Mouse (Mus musculus): ENCODE measurements at regions not wholly inside any gene's neighbourhood (a gene's known extent, or its start where the extent isn't known, plus 50 kb on each side); places are given as distances from the start of the nearest gene placed in this dataset.
"Not testable (repeated sequence)": the region's sequence is repeated elsewhere in the genome, so short reads cannot be mapped to it uniquely, and the experiment has no call there.

DNA sequence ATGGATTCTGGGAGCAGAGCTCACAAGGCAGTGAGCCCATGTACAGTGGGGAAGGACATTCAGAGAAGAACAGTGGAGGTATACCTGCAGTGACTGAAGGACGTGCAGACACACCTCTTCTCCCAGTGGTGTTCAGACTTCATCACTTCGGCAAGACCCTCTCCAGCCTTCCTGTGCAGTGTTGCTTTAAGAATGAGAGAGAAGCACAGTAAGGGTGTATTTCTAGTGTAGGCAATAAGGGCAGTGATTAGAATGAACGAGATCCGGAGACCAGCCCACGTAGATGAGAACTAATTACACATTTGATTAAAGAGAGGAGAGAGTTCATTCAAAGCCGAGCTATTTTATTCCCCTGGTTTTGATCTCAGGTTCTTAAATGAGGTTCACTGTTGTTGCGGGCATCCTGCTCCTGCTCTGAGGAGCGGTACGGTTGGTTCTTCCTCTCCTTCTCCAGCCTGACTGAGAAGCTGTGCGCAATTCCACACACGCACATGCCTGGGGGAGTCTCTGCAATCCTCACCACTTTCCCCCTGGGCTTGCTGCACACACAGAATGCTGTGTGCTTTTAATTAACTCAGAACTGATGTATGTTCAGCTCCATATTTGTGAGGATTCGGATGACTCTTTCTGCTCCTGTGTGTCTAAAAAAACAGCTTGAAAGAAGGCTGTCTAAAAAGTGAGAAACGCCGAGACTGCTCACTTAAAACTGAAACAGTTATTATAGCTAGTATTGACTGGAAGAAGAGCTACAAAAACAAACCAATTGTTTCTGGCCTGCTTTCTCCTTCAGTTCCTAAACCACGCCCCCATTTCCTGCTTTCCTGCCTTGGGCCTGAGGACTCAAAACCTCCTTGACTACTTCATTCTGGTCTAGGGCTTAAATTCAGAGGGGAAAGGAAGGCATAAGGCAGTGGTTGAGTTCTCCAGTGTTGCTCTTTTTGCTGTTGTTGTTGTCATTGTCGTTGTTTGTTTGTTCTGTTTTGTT is 114.2 kb upstream of the Fhl2 start:
- Histone ChIP-seq H3K36me3 (ENCODE audit: control insufficient read depth, insufficient read depth, low read length) (no peaks in the 10 kb centered on the region), H3K27ac (ENCODE audit: control insufficient read depth, insufficient read depth, low read depth, low read length) (no peak overlapping the region), H3K4me1 (ENCODE audit: control insufficient read depth, insufficient read depth, low read length) (no peaks in the 10 kb centered on the region), H3K4me3 (ENCODE audit: control insufficient read depth, low read depth, low read length) (no peak overlapping the region), H3K27me3 (ENCODE audit: control insufficient read depth, insufficient read depth, low read length) (no peaks in the 10 kb centered on the region)
- TF ChIP-seq POLR2A (IDR thresholded peaks at IDR 0.05; ENCODE audit: control insufficient read depth, low read depth, low read length) (no peak), CTCF (IDR thresholded peaks at IDR 0.05; ENCODE audit: control insufficient read depth, insufficient read depth, insufficient replicate concordance, low read depth, low read length) (no peak)

DNA sequence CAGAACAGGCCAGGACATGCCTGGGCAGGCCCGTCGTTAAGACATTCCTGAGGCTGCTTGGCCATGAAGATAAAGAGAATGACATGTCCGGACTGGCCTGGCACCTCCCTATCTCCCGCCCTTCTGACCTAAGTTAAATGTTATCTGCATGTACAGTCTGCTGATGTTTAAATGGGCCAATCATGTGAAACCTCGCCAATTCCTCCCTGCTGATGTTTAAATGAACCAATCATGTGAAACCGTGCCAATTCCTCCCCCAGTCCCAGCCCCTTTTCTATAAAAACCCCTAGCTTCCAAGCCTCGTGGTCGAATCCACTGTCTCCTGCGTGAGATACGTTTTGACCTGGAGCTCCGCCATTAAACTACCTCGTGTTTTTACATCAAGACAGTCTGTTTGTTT is 119.5 kb upstream of the Fhl2 start:
- H3K4me1 ChIP-seq (ENCODE audit: control insufficient read depth, insufficient read depth, low read length); H3K27ac ChIP-seq (ENCODE audit: control insufficient read depth, insufficient read depth, low read depth, low read length); H3K27me3 ChIP-seq (ENCODE audit: control insufficient read depth, insufficient read depth, low read length); H3K36me3 ChIP-seq (ENCODE audit: control insufficient read depth, insufficient read depth, low read length); H3K4me3 ChIP-seq (ENCODE audit: control insufficient read depth, low read depth, low read length): not testable (repeated sequence)

DNA sequence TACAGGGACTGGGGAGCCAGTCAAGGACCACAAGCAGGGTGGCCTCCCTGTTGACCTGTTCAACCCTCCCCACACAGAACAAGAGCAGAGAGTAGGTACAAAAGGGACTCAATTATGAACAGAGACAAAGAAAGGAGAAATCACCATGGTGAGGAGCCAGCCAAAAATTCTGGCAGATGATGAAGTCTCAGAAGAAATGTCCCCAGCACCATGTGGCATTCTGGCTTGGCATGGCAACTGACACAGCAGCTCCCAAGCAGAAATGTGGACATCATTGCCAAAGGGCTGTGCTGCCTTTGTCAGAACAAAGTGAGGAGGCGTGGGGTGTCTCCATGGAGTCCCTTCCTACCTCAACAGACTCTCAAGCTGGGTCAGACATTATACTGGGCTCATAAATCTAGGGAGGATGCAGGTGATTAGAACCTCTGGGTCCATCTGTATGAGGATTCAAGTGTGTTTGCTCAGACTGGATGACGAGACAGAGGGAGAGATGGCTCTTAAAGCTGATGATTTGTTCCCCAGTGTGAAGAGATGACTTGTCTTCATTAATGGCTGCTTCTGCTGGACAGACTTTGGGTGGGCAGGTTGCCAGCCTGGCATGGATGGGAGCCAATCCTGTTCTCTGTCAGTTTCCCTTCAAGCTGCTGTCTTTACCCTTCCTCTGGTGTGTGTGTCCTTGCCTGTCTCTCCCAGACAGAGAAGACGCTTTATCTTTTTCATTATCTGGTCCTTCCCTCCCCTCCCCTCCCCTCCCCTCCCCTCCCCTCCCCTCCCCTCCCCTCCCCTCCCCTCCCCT is 120.5 kb upstream of the Fhl2 start:
- no peaks in the 10 kb centered on the region for H3K4me1 ChIP-seq (ENCODE audit: control insufficient read depth, insufficient read depth, low read length)
- TF ChIP-seq CTCF (IDR thresholded peaks at IDR 0.05; ENCODE audit: control insufficient read depth, insufficient read depth, insufficient replicate concordance, low read depth, low read length) (no peak), POLR2A (IDR thresholded peaks at IDR 0.05; ENCODE audit: control insufficient read depth, low read depth, low read length) (no peak)
- no peak overlapping the region for H3K27ac ChIP-seq (ENCODE audit: control insufficient read depth, insufficient read depth, low read depth, low read length)
- H3K36me3 ChIP-seq (ENCODE audit: control insufficient read depth, insufficient read depth, low read length): no peaks in the 10 kb centered on the region
- H3K4me3 ChIP-seq (ENCODE audit: control insufficient read depth, low read depth, low read length): no peak overlapping the region
- H3K27me3 ChIP-seq (ENCODE audit: control insufficient read depth, insufficient read depth, low read length): no peaks in the 10 kb centered on the region

DNA sequence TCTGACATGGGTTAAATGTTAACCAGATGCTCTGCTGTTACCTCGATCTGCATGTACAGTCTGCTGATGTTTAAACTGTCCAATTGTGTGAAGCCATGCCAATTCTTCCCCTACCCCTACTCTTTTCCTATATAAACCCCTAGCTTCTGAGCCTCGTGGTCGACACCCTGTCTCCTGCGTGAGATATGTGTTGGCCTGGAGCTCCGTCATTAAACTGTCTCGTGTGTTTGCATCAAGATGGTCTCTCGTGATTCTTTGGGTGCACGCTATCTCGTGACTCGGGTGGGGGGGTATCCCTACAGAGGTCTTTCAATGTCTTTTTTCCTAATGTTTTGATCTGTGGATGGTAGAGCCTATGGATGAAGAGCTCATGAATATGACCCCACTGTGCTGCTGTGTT is 110.9 kb upstream of the Nck2 start:
- not testable (repeated sequence) for H3K36me3 ChIP-seq (ENCODE audit: control insufficient read depth, insufficient read depth, low read length); H3K4me3 ChIP-seq (ENCODE audit: control insufficient read depth, low read depth, low read length); H3K27ac ChIP-seq (ENCODE audit: control insufficient read depth, insufficient read depth, low read depth, low read length); H3K4me1 ChIP-seq (ENCODE audit: control insufficient read depth, insufficient read depth, low read length); H3K27me3 ChIP-seq (ENCODE audit: control insufficient read depth, insufficient read depth, low read length)

DNA sequence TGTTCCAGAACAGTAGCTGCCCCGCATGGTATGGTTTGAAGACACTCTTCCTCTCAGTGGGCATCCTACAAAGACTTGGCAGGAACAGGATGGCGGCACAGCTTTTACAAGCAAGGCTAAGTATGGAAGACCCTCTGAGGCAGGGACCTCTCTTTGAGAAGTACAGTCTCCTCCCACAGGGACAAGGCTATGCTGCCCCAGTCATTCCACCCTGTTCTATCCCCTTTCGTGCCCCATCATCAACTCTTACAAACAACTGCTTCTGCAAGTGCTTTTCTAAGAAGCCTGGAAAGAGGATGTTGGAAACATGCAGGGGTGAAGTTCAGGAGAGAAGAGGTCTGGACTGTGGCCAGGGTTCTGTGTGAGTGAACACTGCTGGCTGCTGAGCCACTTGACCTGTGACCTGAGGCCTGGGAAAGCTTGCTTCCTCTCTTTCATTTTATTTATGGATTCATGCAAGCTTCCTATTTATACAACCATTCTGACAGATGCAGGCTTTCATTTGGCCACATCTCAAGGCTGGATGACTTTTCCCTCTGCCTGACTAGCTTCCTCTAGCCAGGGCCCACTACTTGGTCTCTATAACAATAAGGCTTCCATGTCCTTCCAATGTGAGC is 107.1 kb upstream of the Nck2 start:
- Histone ChIP-seq H3K4me1 (ENCODE audit: control insufficient read depth, insufficient read depth, low read length) (no peaks in the 10 kb centered on the region), H3K4me3 (ENCODE audit: control insufficient read depth, low read depth, low read length) (no peak overlapping the region), H3K36me3 (ENCODE audit: control insufficient read depth, insufficient read depth, low read length) (no peaks in the 10 kb centered on the region), H3K27me3 (ENCODE audit: control insufficient read depth, insufficient read depth, low read length) (no peaks in the 10 kb centered on the region), H3K27ac (ENCODE audit: control insufficient read depth, insufficient read depth, low read depth, low read length) (no peak overlapping the region)
- TF ChIP-seq CTCF (IDR thresholded peaks at IDR 0.05; ENCODE audit: control insufficient read depth, insufficient read depth, insufficient replicate concordance, low read depth, low read length): no peak
- no peak for TF ChIP-seq POLR2A (IDR thresholded peaks at IDR 0.05; ENCODE audit: control insufficient read depth, low read depth, low read length)

DNA sequence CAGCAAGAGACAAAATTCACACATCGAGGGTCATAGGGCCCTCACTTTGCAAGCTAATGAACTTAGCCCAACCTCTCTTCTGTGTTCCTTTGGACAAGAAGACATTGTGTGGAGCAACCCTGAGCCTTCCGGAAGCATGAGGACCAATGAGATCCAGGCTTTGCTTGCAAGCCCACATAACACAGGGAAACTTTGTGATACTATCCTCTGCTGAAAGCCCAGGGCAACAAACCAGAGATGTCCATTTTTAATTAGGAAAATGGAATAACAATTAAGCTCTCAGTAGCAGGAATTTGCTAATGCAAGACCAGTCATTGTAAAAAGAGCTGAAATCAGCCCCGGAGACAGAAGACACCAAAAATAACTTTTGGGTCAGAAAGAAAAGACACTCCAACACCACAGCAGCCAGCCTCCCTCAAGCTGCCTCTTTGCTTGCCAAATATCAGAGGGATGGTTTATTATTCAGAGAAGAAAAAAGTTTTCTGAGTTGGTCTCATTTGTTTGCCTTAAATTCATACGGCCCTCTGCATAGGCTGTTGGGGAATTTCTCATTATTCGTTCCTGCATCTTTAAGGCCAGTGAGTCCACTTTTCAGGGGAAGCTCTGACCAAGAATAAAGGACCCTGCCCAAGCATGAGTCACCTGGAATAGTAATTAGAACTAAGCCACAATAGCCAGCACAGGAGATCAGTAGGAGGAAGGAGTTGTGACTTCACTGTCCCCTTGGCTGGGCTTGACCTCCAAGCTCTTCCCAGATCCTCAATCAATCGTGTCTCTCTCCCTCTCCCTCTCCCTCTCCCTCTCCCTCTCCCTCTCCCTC is 106.1 kb upstream of the Nck2 start:
- TF ChIP-seq CTCF (IDR thresholded peaks at IDR 0.05; ENCODE audit: control insufficient read depth, insufficient read depth, insufficient replicate concordance, low read depth, low read length): no peak
- no peak for TF ChIP-seq POLR2A (IDR thresholded peaks at IDR 0.05; ENCODE audit: control insufficient read depth, low read depth, low read length)
- Histone ChIP-seq H3K4me1 (ENCODE audit: control insufficient read depth, insufficient read depth, low read length) (no peaks in the 10 kb centered on the region), H3K27ac (ENCODE audit: control insufficient read depth, insufficient read depth, low read depth, low read length) (no peak overlapping the region), H3K4me3 (ENCODE audit: control insufficient read depth, low read depth, low read length) (no peak overlapping the region), H3K27me3 (ENCODE audit: control insufficient read depth, insufficient read depth, low read length) (no peaks in the 10 kb centered on the region), H3K36me3 (ENCODE audit: control insufficient read depth, insufficient read depth, low read length) (no peaks in the 10 kb centered on the region)

DNA sequence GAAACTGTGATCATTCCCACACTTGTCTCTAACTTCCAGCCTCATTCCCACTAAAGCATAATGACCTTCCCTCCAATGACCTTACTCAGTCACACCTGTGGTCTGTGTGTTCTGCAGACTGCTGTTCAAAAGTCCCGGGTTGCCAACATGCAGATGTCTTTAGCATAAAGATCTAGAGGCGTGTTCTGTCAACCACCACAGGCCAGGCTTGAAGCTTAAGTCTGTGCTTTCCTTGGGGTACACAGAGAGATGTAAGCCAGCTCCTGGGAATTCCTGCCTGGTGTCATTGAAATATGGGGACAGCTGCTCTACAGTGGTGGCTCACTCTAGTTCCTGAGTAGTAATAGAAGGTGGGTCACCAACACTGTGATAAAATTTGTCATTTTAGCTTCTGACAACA is 101.5 kb upstream of the Nck2 start:
- TF ChIP-seq POLR2A (IDR thresholded peaks at IDR 0.05; ENCODE audit: control insufficient read depth, low read depth, low read length): no peak
- no peak for TF ChIP-seq CTCF (IDR thresholded peaks at IDR 0.05; ENCODE audit: control insufficient read depth, insufficient read depth, insufficient replicate concordance, low read depth, low read length)
- Histone ChIP-seq H3K4me3 (ENCODE audit: control insufficient read depth, low read depth, low read length) (no peak overlapping the region), H3K27ac (ENCODE audit: control insufficient read depth, insufficient read depth, low read depth, low read length) (no peak overlapping the region), H3K36me3 (ENCODE audit: control insufficient read depth, insufficient read depth, low read length) (no peaks in the 10 kb centered on the region), H3K4me1 (ENCODE audit: control insufficient read depth, insufficient read depth, low read length) (no peaks in the 10 kb centered on the region), H3K27me3 (ENCODE audit: control insufficient read depth, insufficient read depth, low read length) (no peaks in the 10 kb centered on the region)

All from testis, adult 2 months (tissue).